Mouse (Mus musculus) kidney, adult 2 months (tissue): Measurements from ENCODE around the gene 1810037I17Rik. TPM values are rescaled to one million over a fixed set of nuclear protein-coding genes. Genes with fewer than 3 reads are reported as not detected.
A peak's percentile ranks its signal among the peaks of the same experiment; 100 is the strongest.
"Not testable (repeated sequence)": the region's sequence is repeated elsewhere in the genome, so short reads cannot be mapped to it uniquely, and the experiment has no call there.

ENCODE experiments used
- DNase-seq: peaks from one replicate; pipeline ENCODE4 v3.0.0; 2021
- H3K27ac ChIP-seq: fragments of 200-500 bp; 2 replicates; pipeline ENCODE4 v1.5.1; 2012; ENCODE audit warnings: low read depth, low read length, control low read depth, inconsistent platforms; ENCODE audit not compliant: insufficient read depth
- H3K27me3 ChIP-seq: fragments of 200-500 bp; replicated peaks from 2 replicates; pipeline ENCODE4 v1.6.1; 2012; ENCODE audit warnings: mild to moderate bottlenecking, moderate library complexity, low read length, inconsistent platforms; ENCODE audit not compliant: control insufficient read depth, insufficient read depth
- H3K36me3 ChIP-seq: fragments of 200-500 bp; 2 replicates; pipeline ENCODE4 v1.6.1; 2012; ENCODE audit warnings: mild to moderate bottlenecking, moderate library complexity, low read length, inconsistent platforms; ENCODE audit not compliant: control insufficient read depth, insufficient read depth
- H3K4me1 ChIP-seq: fragments of 200-500 bp; 2 replicates; pipeline ENCODE4 v1.6.1; 2011; ENCODE audit warnings: low read length; ENCODE audit not compliant: control insufficient read depth, insufficient read depth
- H3K4me3 ChIP-seq: fragments of 200-500 bp; 2 replicates; pipeline ENCODE4 v1.5.1; 2011; ENCODE audit warnings: mild to moderate bottlenecking, low read depth, low read length, control low read depth; ENCODE audit not compliant: insufficient read depth
- CTCF ChIP-seq: fragments of 200-500 bp; conservative IDR thresholded peaks from 2 replicates; pipeline ENCODE4 v1.5.1; 2011; ENCODE audit warnings: low read depth, mild to moderate bottlenecking, control low read depth, low read length, moderate library complexity, mixed read lengths; ENCODE audit not compliant: insufficient read depth, insufficient read length
- POLR2A ChIP-seq: fragments of 200-500 bp; IDR thresholded peaks from one replicate; pipeline ENCODE4 v1.6.1; 2011; ENCODE audit warnings: low read depth, low read length, control low read depth
- WGBS: fragments of 180-500 bp; shearing (Covaris S2); methylation state at CpG from one replicate; pipeline ENCODE4 v1.1.7; 2018; 5-methylcytosine and 5-hydroxymethylcytosine counted together
- polyA plus RNA-seq: library from polyadenylated mRNA; depleted of rRNA; stranded (reverse); fragments of >200 nt; gene quantifications from 2 replicates; pipeline ENCODE4 v1.2.3, GENCODE M21; 2012

1810037I17Rik gene
- polyA plus RNA-seq, 1 experiment: 46.3 TPM

DNA sequence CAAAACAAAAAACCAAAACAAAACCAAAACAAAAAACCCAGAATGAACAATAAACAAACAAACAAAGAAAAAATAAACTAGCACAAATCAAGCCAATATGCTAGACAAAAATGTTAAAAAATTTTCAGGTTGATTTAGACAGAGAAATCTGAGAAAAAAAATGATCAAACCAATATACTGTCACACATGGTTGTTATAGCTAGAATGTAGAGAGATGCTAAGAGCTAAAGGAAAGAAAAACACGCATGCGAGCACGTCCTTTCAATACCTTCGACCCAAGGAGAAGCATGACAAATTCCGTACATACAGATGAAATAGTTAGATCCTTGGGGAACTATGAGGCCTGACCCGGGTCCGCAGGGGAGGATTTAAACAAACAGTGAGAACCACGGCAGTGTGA lies 4.7 kb upstream of the 1810037I17Rik start, which contains the start of gene Gm10959:
Gene Gm10959, minus strand, starts transcription at position 101 of the 400 bp plus-strand sequence.
- DNase-seq: no peak
- no peaks in the 10 kb centered on the region for H3K27me3 ChIP-seq
- TF ChIP-seq POLR2A (no peak), CTCF (no peak)
- 74% methylated on average over 8 of the region's 8 CpGs for WGBS
- no peaks in the 10 kb centered on the region for H3K36me3 ChIP-seq
- no peak within 1 kb of the TSS for H3K27ac ChIP-seq
- peaks cover 11% of the 10 kb centered on the region for H3K4me1 ChIP-seq
- no peak within 1 kb of the TSS for H3K4me3 ChIP-seq

DNA sequence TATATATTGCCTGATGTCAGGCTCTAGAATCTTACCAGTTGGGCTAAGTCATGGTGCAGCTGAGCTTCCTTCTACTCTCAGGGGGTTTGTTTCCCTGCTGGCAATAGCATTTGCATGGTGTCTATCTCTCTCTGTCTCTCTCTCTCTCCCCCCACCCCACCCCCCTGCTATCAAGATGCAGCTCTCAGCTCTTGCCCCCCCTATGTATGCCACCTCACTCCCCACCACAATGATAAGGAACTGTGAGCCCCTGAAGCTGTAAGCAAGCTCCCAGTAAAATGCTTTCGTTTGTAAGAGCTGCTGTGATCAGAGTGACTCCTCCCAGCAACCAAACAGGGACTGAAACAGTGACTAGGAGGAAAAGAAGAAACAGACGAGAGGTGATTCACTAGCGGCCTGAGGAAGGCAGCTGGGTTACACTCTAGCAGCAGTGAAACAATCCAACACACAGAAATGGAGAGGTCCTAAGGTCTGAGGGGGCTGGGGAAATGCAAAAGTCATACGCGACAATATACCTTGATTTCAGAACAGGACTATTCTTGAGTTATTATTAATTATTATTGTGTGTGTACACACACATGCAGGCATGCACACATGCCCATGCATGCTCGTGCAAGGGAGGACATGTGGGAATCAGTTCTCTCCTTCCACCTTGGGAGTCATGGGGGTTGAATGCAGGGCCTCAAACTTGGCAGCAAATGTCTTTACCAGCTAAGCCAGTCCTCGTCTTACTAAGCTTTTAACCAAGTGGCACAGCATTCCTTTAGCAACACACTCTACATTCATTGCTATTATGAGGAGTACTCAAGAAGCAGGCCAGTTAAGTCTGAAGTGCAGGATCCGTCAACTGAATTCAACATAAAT lies 3.2 kb upstream of the 1810037I17Rik start:
- Histone ChIP-seq H3K27ac (peak overlapping the region; percentile 35; the same call in 1 of the 2 replicates), H3K36me3 (no peaks in the 10 kb centered on the region), H3K27me3 (no peaks in the 10 kb centered on the region), H3K4me3 (no peak overlapping the region), H3K4me1 (peaks cover 11% of the 10 kb centered on the region)
- no peak for DNase-seq
- TF ChIP-seq CTCF (no peak), POLR2A (no peak)
- WGBS: 66% methylated on average over 8 of the region's 8 CpGs

DNA sequence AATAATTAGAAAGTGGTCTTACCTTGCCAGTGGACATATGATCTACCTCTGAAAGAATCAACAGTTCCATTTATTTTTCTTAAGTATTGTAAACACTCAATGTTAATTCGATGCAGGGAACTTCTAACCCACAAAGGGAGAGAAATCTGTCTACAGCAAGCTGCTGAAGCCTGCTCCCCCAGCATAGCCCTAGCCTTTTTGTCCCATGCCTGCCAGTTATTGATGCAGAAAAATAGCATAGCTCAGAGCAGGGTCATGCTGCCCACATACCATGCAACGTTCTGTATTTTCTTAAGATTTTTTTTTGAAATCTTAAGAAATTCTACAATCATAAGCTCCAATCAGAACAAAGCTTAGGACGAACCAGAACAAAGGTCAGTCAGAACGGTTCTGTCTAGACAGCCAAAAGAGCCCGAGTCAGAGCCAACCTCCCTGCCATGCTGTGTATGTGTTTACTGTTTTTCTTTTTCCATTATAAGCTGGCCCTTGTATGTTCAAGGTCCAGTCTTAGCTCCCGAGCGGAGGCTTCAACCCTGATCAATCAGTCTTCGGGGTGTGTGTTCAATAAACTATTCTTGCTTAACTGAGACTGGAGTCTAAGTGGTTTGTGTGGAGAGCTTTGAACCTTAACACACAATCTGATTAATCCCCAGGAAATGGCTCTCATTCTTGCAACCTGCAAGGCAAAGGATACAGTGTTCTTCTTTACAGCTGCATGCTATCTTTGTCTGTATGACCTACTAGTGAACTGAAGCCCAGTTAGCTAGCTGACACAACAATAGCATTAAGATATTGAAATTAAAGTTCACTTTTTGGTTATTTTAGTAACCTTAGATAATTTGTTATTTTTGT lies 2.1 kb upstream of the 1810037I17Rik start:
- Histone ChIP-seq H3K4me3 (no peak overlapping the region), H3K4me1 (peaks cover 11% of the 10 kb centered on the region), H3K27ac (peak overlapping the region; percentile 83; the same call in 1 of the 2 replicates), H3K36me3 (no peaks in the 10 kb centered on the region), H3K27me3 (no peaks in the 10 kb centered on the region)
- TF ChIP-seq CTCF: no peak
- TF ChIP-seq POLR2A: no peak
- WGBS: 37% methylated on average over 8 of the region's 8 CpGs
- DNase-seq: peak; percentile 76

DNA sequence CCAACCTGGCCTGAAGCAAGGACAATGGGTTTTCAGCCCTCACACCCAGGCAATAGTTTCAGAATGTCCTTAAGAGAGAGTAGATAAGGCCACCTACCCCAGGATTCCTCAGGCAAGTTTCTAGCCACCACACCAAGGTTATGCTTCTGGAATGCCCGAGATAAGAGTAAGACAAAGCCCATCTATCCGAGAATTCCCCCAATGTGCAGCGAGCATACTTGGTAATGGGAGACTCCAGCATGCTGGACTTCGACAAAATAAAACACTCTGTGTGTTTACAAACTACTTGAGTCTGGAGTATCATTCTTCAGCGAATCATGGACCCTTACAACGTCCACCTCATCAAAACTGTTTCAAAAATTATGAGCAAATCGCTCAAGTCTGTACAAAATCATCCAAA lies 856 bp upstream of the 1810037I17Rik start:
- WGBS: 74% methylated on average over 7 of the region's 7 CpGs
- no peaks in the 10 kb centered on the region for H3K27me3 ChIP-seq
- H3K4me1 ChIP-seq: peaks cover 11% of the 10 kb centered on the region
- TF ChIP-seq CTCF (no peak), POLR2A (no peak)
- no peak overlapping the region for H3K4me3 ChIP-seq
- DNase-seq: no peak
- H3K27ac ChIP-seq: peak overlapping the region; percentile 16; the same call in 1 of the 2 replicates
- H3K36me3 ChIP-seq: no peaks in the 10 kb centered on the region

DNA sequence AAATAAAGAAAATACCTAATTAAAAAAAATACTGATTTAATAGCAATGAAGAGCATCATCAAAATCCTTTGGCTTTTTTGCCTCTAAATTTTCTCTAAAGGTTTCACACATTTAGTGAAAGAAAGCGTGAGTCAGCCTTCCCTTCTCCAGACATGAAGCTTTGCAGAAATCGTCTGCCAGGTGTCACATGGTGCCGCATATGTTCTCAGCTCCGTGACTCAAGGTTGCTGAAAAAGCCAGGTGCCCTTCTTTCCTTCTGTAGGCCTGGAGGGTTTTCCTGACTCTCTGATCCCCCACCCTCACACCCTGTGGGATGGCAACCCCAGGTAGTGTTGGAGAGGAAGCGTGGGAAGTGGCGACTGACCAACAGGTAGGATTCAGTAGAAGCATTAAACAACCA lies 5.7 kb downstream of the 1810037I17Rik start:
- Histone ChIP-seq H3K36me3 (no peaks in the 10 kb centered on the region), H3K4me1 (no peaks in the 10 kb centered on the region), H3K27ac (no peak overlapping the region), H3K27me3 (no peaks in the 10 kb centered on the region), H3K4me3 (no peak overlapping the region)
- WGBS: 90% methylated on average over 6 of the region's 6 CpGs
- no peak for TF ChIP-seq POLR2A
- TF ChIP-seq CTCF: no peak
- DNase-seq: no peak

DNA sequence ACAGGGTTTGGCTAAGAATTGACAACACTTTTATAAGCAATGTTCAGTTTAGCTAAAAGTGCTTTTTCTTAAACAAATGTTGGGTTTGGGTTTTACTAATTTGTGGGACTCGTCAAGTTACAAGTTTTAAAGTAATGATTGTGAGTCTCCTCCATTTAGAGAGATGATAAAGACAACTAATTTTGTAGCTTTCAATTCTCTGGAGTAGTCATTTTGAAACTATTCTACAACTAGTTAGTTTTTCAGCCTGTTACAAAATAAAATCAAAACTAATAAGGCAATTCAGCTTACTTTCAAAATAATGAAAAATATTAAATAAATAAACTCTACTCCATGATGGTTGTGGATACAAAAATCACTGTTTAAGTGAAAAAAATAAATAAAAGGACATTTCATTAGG lies 8.5 kb downstream of the 1810037I17Rik start:
- Histone ChIP-seq H3K4me3 (no peak overlapping the region), H3K27ac (no peak overlapping the region), H3K27me3 (no peaks in the 10 kb centered on the region), H3K4me1 (no peaks in the 10 kb centered on the region), H3K36me3 (peaks cover 4% of the 10 kb centered on the region; the same call in 1 of the 2 replicates)
- no peak for DNase-seq
- no peak for TF ChIP-seq POLR2A
- TF ChIP-seq CTCF: no peak
- WGBS: 91% methylated on average over 1 of the region's 1 CpGs

DNA sequence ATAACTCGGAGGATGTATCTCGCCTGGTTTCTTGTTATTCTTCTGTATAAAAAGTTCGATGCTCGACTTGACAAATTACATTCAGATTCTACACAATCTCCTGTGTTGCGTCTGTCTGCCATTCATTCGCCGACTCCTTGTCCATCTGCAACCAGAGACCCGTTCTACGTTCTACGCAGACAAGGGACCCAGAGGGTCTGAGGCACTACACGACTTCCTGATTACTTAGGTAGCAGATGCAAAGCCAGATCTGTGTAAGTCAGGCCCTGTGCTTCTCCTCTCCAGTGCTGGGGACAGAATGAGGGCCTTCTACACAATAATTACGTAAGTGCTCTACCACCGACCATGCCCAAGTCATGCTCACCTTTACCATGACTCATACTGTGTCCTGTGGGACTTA lies 13.2 kb downstream of the 1810037I17Rik start:
- not testable (repeated sequence) for H3K36me3 ChIP-seq, H3K27ac ChIP-seq, H3K27me3 ChIP-seq, DNase-seq, H3K4me1 ChIP-seq, H3K4me3 ChIP-seq
- 90% methylated on average over 13 of the region's 13 CpGs for WGBS
